In genomic region chr4:155992906-155993547, GRCm38 (mm10) we compare ENCODE assay signal across 7 mouse cellular contexts. TPM values are rescaled to one million over a fixed set of nuclear protein-coding genes. Genes with fewer than 3 reads are reported as not detected.
DNase-seq lines count a peak whose midpoint lies in the region; ATAC-seq lines count a peak whose summit lies in the region.

No protein-coding gene starts in this region.

- no peaks in the 10 kb centered on the region for H3K9me3 ChIP-seq in intestine, embryonic 14.5 days (ENCODE audit: control insufficient read depth, low read length)

- H3K4me2 ChIP-seq in intestine, embryonic 14.5 days (ENCODE audit: low read length), result peak overlapping the region; percentile 79

- H3K36me3 ChIP-seq in intestine, embryonic 14.5 days (ENCODE audit: control insufficient read depth, insufficient read depth, low read length), result peaks cover 24% of the 10 kb centered on the region

- H3K9ac ChIP-seq in intestine, embryonic 14.5 days (ENCODE audit: low read length), result peak overlapping the region; percentile 86

- intact Hi-C loops in gastrocnemius, postnatal 14 days (cut with DNase I; ENCODE audit: low total_unique reads), result no loop called here
- intact Hi-C loops in left cerebral cortex, postnatal 10 days (cut with DNase I), result no loop called here

- peak overlapping the region; percentile 85 for H3K27ac ChIP-seq in intestine, embryonic 14.5 days (ENCODE audit: low read depth)

- DNase-seq in adrenal gland, adult 8-10 months, result peak; percentile 94
- DNase-seq in embryo, embryonic 10.5 days (ENCODE audit: low spot score), result peak; percentile 97
- DNase-seq in gastrocnemius, postnatal 14 days, result peak; percentile 93
- peak; percentile 100 for DNase-seq in intestine, embryonic 14.5 days (ENCODE audit: low spot score)
- DNase-seq in left cerebral cortex, postnatal 10 days (ENCODE audit: extremely low spot score in 1 of 2, low spot score in 2 of 2), result peak; percentile 94 to 95
- DNase-seq in skeletal muscle tissue, adult 2 months (ENCODE audit: low read depth, low spot score), result peak; percentile 96

- peak overlapping the region; percentile 91 for H3K4me3 ChIP-seq in intestine, embryonic 14.5 days (ENCODE audit: low read depth, low read length)

- H3K27me3 ChIP-seq in intestine, embryonic 14.5 days (replicated peaks; ENCODE audit: control insufficient read depth, insufficient read depth, low read length), result no peaks in the 10 kb centered on the region

- WGBS in intestine, embryonic 14.5 days, result under 1% methylated on average over 70 of the region's 70 CpGs

- ATAC-seq in intestine, embryonic 14.5 days (replicated peaks; ENCODE audit: low FRiP score, low TSS enrichment, low read depth), result peak; percentile 87
- ATAC-seq in megakaryocyte-erythroid progenitor cell, adult 5-6 weeks (replicated peaks; ENCODE audit: low FRiP score, low TSS enrichment, poor library complexity, severe bottlenecking), result peak; percentile 62

- H3K4me1 ChIP-seq in intestine, embryonic 14.5 days (replicated peaks; ENCODE audit: control insufficient read depth, insufficient read depth, low read length), result peaks cover 24% of the 10 kb centered on the region

RNA-seq across cellular contexts. Expression of gene Sdf4, which starts 0.4 kb away (rescaled TPM):
- total RNA-seq in adrenal gland, adult 8-10 months (2022), result 100 to 1,000 TPM; 290 to 326 (median 308) TPM
- total RNA-seq in gastrocnemius, postnatal 14 days (2021), result 10 to 100 TPM; 77.4 to 78.0 TPM
- polyA plus RNA-seq in intestine, embryonic 14.5 days (2014; fragmentation: Nextera tagmentation; extraction: Ambion mirVana), result 157 and 165 TPM in 2 replicates
- 100 to 1,000 TPM; 136 to 139 TPM for total RNA-seq in left cerebral cortex, postnatal 10 days (2021)
- 48.2 and 74.4 TPM in 2 replicates for total RNA-seq in megakaryocyte-erythroid progenitor cell, adult 5-6 weeks (2014; fragmentation: Nextera tagmentation)
- 137 and 143 TPM in 2 replicates for total RNA-seq in megakaryocyte-erythroid progenitor cell, adult 5-6 weeks (2017)

RNA-seq across cellular contexts. Expression of gene B3galt6, which starts 0.6 kb away (rescaled TPM):
- 1 to 10 TPM; 7.8 to 9.5 (median 8.9) TPM for total RNA-seq in adrenal gland, adult 8-10 months (2022)
- 1 to 10 TPM; 2.6 TPM for total RNA-seq in gastrocnemius, postnatal 14 days (2021)
- polyA plus RNA-seq in intestine, embryonic 14.5 days (2014; fragmentation: Nextera tagmentation; extraction: Ambion mirVana), result 16.6 and 17.9 TPM in 2 replicates
- 10 to 100 TPM; 11.4 to 11.8 TPM for total RNA-seq in left cerebral cortex, postnatal 10 days (2021)
- 7.6 and 9.4 TPM in 2 replicates for total RNA-seq in megakaryocyte-erythroid progenitor cell, adult 5-6 weeks (2014; fragmentation: Nextera tagmentation)
- 11.0 and 11.7 TPM in 2 replicates for total RNA-seq in megakaryocyte-erythroid progenitor cell, adult 5-6 weeks (2017)

RNA-seq across cellular contexts. Expression of gene Tnfrsf4, which starts 20.6 kb away (rescaled TPM):
- total RNA-seq in adrenal gland, adult 8-10 months (2022), result 1 to 10 TPM; 1.0 to 3.0 (median 2.0) TPM
- total RNA-seq in gastrocnemius, postnatal 14 days (2021), result under 1 TPM; 0.64 to 0.82 TPM
- polyA plus RNA-seq in intestine, embryonic 14.5 days (2014; fragmentation: Nextera tagmentation; extraction: Ambion mirVana), result 0.50 and 0.56 TPM in 2 replicates
- total RNA-seq in left cerebral cortex, postnatal 10 days (2021), result 1 to 10 TPM in 1 of 2 experiments, under 1 TPM in 1; 0.32 to 1.4 TPM
- 2.5 and 6.9 TPM in 2 replicates for total RNA-seq in megakaryocyte-erythroid progenitor cell, adult 5-6 weeks (2014; fragmentation: Nextera tagmentation)
- total RNA-seq in megakaryocyte-erythroid progenitor cell, adult 5-6 weeks (2017), result 1.8 and 5.6 TPM in 2 replicates

RNA-seq across cellular contexts. Expression of gene C1qtnf12, which starts 30.9 kb away (rescaled TPM):
- 10 to 100 TPM; 34.7 to 88.1 (median 58.1) TPM for total RNA-seq in adrenal gland, adult 8-10 months (2022)
- total RNA-seq in gastrocnemius, postnatal 14 days (2021), result 10 to 100 TPM; 13.3 to 19.9 TPM
- polyA plus RNA-seq in intestine, embryonic 14.5 days (2014; fragmentation: Nextera tagmentation; extraction: Ambion mirVana), result 55.5 and 56.1 TPM in 2 replicates
- total RNA-seq in left cerebral cortex, postnatal 10 days (2021), result 10 to 100 TPM; 19.2 to 20.9 TPM
- 923 and 965 TPM in 2 replicates for total RNA-seq in megakaryocyte-erythroid progenitor cell, adult 5-6 weeks (2014; fragmentation: Nextera tagmentation)
- total RNA-seq in megakaryocyte-erythroid progenitor cell, adult 5-6 weeks (2017), result 161 and 357 TPM in 2 replicates

RNA-seq across cellular contexts. Expression of gene Tnfrsf18, which starts 32.9 kb away (rescaled TPM):
- 1 to 10 TPM in 1 of 4 experiments, under 1 TPM in 1, not detected in 2; 0.42 to 1.2 TPM for total RNA-seq in adrenal gland, adult 8-10 months (2022)
- total RNA-seq in gastrocnemius, postnatal 14 days (2021), result not detected
- polyA plus RNA-seq in intestine, embryonic 14.5 days (2014; fragmentation: Nextera tagmentation; extraction: Ambion mirVana), result 1.6 and 2.0 TPM in 2 replicates
- not detected for total RNA-seq in left cerebral cortex, postnatal 10 days (2021)
- 3.7 and 7.5 TPM in 2 replicates for total RNA-seq in megakaryocyte-erythroid progenitor cell, adult 5-6 weeks (2014; fragmentation: Nextera tagmentation)
- total RNA-seq in megakaryocyte-erythroid progenitor cell, adult 5-6 weeks (2017), result 2.6 and 7.0 TPM in 2 replicates

Comparison
In these comparisons a context has a peak if more than half of its experiments do, and no peak if none do; other contexts are left out.
1. Peak in every context shown above with its lines: DNase-seq, ATAC-seq, H3K4me3 ChIP-seq and H3K27ac ChIP-seq.